Mouse (Mus musculus): Measurements from ENCODE around the gene Siah1a. TPM values are rescaled to one million over a fixed set of nuclear protein-coding genes. Genes with fewer than 3 reads are reported as not detected.

Gene Siah1a
- 34.8 and 35.3 TPM in 2 replicates for polyA plus RNA-seq (2012; rRNA removed)

DNA sequence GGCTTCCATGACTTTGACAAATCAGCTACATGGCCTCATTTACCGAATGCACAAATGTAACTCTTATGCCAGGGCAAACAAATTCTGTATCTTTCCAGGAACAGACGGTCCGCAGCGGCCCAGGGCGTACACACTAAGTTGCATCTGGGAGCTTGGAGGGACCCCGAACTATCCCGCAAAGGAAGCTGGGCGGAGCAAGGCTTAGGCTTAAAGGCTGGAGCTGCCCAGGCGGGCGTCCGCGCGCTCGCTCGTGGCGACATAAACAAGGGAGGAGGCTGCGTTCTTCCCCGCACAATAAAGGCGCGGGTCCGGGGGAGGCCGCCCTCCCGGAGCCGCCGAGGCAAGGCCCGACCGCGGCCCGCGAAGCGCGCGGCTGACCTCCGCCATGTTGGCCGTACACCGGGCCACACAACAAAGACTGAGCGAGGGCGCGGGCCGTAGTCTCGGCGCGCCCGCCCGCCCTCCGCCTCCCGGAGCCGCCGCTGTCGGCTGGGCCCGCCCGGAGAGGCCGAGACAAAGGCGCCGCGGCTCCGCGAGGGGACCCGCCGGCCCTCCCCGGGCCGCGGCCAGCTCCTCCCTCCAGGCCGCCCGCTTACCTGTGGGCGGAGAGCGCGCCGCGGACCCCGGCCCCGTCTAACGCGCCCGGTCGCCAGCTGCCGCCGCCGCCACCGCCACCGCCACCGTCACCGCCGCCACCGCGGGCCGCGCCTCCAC, at the start of gene Siah1a, which contains the start of gene Gm10638:
Gene Siah1a (minus strand): TSS at position 714 of the 714 bp plus-strand sequence.
Gene Gm10638 (plus strand): TSS at position 479 of the 714 bp plus-strand sequence.
- peak in 1 of 2 experiments; percentile 53 for DNase-seq (ENCODE audit: extremely low spot score in 1 of 2, low spot score in 1 of 2)

GRCm38 (mm10) chr8:86794716-86795115, 49.0 kb upstream of the Siah1a start:
- DNase-seq (ENCODE audit: extremely low spot score in 1 of 2, low spot score in 1 of 2) = no peak

DNA sequence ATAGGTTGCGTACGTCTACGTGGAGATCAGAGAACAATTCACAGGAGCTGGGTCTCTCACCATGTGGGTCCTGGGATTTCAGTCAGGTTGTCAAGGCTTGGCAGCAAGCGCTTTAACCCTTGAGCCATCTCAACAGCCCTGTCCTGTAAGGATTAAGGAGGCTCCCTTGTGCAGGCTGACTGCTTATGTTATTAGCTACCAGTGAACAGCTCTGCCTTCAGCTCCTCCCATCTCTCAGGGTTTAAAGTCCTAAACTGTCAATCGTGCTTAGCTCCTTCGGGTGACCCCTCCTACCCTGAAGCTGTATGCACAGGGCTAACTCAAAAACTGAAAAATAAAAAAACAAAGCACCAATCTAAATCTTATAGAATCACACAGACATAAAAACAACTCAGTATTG, 45.8 kb upstream of the Siah1a start:
- no peak for DNase-seq (ENCODE audit: extremely low spot score in 1 of 2, low spot score in 1 of 2)

GRCm38 (mm10) chr8:86789576-86789975, 43.8 kb upstream of the Siah1a start:
- no peak for DNase-seq (ENCODE audit: extremely low spot score in 1 of 2, low spot score in 1 of 2)

- no peak for DNase-seq (ENCODE audit: extremely low spot score in 1 of 2, low spot score in 1 of 2)
Measured at GRCm38 (mm10) chr8:86787891-86788420, 42.2 kb upstream of the Siah1a start.

DNA sequence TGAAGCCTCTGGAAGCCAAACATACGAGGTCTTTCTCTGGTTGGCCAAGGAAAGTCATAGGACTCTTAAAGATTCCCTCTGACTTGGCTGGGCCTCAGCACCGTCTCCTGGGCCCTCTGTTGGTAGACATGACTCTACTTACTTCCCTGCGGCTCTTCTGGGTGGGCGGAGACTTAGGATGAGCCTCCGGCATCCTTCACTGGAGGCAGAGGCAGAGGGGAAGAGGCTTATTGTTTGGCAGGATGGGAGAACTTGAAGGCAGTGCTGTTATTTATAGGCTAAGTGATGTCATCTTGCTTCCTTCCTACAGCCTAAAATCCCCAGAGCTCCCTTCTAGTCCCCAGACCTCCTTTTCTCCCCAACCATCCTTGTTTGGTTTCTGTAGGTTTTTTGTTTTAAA, 40.8 kb upstream of the Siah1a start:
- DNase-seq (ENCODE audit: extremely low spot score in 1 of 2, low spot score in 1 of 2) = no peak

DNA sequence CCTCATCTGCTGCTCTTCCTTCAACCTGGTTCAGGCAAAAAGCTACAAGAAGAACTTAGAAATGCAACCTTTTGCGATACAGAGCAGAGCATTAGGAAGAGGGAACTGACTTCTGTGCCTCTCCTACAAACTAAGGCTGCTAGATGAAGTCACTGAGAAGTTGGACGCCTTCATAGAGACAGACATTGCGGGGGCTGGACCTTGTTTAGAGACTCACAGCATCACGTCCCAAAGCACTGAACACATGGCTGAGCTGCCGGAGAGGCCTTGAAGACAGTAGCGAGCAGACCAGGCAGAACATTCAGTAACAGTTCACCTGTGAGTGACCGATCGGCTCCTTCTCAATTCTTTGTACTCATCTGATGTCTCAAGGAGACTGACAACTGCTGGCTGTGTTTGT, 35.4 kb upstream of the Siah1a start:
- no peak for DNase-seq (ENCODE audit: extremely low spot score in 1 of 2, low spot score in 1 of 2)

GRCm38 (mm10) chr8:86779207-86779606, 33.5 kb upstream of the Siah1a start:
- DNase-seq (ENCODE audit: extremely low spot score in 1 of 2, low spot score in 1 of 2) = no peak

- DNase-seq (ENCODE audit: extremely low spot score in 1 of 2, low spot score in 1 of 2) = no peak
Measured at GRCm38 (mm10) chr8:86769945-86770715, 24.4 kb upstream of the Siah1a start.

- DNase-seq (ENCODE audit: extremely low spot score in 1 of 2, low spot score in 1 of 2) = peak in 1 of 2 experiments; percentile 69
Measured at GRCm38 (mm10) chr8:86768499-86768898, 22.8 kb upstream of the Siah1a start.

DNA sequence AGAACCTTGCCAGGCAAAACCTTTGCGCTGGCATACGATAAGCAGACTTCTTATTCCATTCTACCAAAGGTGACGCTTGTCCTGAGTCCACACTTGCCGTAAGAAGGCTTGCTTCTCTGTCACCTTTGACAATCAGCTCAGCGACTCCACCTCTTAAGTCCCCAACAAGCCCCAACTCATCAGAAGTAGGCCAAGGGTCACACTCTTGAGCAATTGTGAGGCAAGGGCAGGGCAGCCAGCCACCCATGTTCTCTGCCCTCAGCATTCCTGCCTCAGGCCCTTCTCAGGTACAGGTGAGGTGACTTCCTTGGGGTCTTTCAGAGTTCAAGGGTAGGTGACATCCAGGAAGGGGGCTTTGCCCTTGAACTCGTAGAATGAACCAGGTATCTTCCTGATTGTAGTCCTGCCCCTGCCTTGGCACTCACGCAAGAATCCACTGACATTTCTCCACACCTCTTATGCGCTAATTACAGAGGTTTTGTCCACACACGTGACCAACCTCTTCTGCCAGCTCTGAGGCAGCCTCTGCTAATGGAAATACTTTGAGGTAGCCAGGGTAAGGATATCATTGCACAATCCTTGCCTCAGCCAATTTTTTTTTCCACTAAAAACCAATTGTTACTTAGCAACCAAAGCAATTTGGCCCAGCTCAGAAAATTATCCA, 20.9 kb upstream of the Siah1a start:
- no peak for DNase-seq (ENCODE audit: extremely low spot score in 1 of 2, low spot score in 1 of 2)

DNA sequence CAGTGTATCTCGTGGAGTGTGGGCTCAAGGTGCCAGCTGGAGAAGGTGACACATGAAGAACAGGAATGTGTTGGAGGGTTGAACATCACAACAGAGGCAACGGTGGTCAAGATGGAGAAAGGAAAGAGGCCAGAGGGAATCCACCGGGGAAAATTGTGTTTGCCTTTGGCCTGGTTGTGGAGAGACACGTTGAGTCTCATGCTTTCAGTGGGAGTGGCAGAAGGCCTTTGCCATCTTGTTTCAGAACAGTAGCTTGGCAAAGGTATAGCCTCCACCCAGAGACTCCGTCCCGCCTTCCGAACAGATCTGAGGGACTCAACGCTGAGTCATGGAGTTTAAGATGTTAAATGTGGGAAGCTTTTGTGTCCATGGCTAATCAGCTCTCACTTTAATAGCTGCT, 19.9 kb upstream of the Siah1a start:
- DNase-seq (ENCODE audit: extremely low spot score in 1 of 2, low spot score in 1 of 2) = no peak

- no peak for DNase-seq (ENCODE audit: extremely low spot score in 1 of 2, low spot score in 1 of 2)
Measured at GRCm38 (mm10) chr8:86765155-86765554, 19.4 kb upstream of the Siah1a start.

DNA sequence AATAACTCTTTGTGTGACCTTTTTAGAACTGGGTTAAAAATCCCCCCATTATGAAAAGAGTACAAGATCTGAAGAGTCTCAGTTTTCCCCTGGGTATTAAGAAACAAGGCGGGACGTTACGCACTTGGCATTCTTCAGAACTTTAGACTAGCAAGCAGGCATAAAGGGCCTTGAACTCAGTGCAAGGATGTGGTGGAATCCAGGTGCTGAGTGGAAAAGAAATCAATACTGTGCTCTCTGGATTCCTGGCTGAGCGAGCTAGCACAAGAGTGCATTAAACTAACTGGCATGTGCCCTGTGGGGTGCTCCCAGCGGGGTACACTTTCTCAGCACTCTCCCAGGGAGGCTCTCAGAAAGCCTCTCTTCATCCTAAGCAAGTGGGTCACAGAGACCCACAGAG, 17.1 kb upstream of the Siah1a start:
- no peak for DNase-seq (ENCODE audit: extremely low spot score in 1 of 2, low spot score in 1 of 2)

- DNase-seq (ENCODE audit: extremely low spot score in 1 of 2, low spot score in 1 of 2) = no peak
Measured at GRCm38 (mm10) chr8:86760746-86761145, 15.0 kb upstream of the Siah1a start.

GRCm38 (mm10) chr8:86759090-86759491, 13.4 kb upstream of the Siah1a start:
- DNase-seq (ENCODE audit: extremely low spot score in 1 of 2, low spot score in 1 of 2) = no peak

GRCm38 (mm10) chr8:86758651-86759050, 12.9 kb upstream of the Siah1a start:
- DNase-seq (ENCODE audit: extremely low spot score in 1 of 2, low spot score in 1 of 2) = no peak

DNA sequence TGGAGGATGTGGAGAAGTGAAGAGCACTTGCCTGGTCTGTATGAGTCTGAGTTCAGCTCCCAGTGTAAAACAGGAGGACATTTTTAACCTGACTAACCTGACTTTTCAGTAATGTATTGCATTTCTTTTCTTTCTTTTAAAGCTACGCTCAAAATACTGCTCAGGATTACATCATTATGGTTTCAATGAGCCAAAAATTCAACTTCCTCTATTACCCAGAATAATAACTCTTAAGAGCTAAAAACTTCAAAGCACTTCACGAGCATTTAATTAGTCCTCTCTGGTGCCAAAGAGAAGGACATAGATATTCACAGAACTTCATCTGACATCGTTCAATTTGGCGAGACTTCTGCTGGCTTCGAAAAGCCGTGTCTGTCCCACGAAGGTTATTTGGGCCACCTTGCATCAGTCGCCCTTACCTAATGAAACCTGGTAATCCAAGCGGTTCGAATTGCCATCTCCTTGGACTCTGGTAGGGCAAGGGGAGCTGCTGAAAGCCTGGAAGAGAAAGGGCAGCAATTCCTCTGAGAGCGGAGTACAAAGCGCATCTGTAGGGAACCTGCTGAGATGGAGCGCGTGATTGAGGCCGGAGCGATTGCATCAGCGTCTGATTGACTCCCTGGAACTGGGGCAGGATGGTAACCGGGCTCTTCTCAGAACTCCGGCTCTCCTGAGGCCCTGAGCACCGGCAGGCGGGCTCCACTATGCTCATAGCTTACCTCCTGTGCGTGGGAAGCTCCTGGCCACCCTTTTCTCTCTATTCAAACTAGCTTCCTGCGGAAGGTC, 11.4 kb upstream of the Siah1a start:
- peak in 1 of 2 experiments; percentile 62 for DNase-seq (ENCODE audit: extremely low spot score in 1 of 2, low spot score in 1 of 2)

- no peak for DNase-seq (ENCODE audit: extremely low spot score in 1 of 2, low spot score in 1 of 2)
Measured at GRCm38 (mm10) chr8:86749842-86750241, 4.1 kb upstream of the Siah1a start.

GRCm38 (mm10) chr8:86746511-86746910, 777 bp upstream of the Siah1a start:
- DNase-seq (ENCODE audit: extremely low spot score in 1 of 2, low spot score in 1 of 2) = no peak
